Mouse (Mus musculus) brain, embryonic 18.5 days (tissue): ENCODE data around the gene Foxo4.
A peak's percentile ranks its signal among the peaks of the same experiment; 100 is the strongest.

ENCODE experiments used
- DNase-seq: peaks from one replicate; pipeline ENCODE4 v3.0.0-alpha.2; 2012; ENCODE audit warnings: low read depth, low spot score

Gene Foxo4

DNA sequence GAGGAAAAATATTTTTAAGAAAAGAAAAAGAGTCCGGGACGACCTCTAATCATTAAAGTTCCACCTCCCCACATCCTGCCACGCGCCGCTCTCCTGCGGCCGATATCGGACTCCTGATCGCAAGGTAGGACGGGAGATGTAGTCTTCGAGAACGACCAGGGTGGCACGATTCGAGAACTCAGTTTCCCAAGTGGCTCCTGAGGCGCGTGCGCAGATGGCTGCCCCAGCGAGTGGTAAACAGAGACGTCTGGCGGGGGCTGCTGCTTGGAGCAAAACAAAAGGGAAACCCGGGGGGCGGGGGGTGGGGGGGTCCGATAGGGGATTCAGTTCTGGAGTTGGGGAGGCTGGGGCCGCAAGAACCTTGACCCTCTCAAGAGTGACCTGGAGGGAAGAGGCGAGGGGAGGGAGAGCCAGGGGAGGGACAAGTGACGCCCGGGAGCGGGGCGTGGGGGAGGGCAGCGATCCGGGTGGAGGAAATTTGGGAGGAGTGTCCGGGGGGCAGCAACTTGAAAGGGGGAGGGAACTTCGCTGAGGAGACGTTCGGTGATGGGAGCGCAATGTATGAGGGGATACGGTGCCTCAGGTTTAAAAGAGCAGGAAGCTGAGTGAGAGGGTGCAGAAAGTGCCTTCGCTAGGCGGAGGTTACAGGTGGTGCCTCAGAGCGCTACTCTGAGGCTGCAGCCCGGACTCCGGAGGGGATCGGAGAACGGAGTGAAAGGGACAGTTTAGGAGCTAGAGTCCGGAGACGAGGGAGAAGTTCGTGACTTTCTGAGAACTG, at the start of gene Foxo4:
Gene Foxo4, plus strand, starts transcription at position 577 of the 778 bp plus-strand sequence.
- DNase-seq, result peak; percentile 77

DNA sequence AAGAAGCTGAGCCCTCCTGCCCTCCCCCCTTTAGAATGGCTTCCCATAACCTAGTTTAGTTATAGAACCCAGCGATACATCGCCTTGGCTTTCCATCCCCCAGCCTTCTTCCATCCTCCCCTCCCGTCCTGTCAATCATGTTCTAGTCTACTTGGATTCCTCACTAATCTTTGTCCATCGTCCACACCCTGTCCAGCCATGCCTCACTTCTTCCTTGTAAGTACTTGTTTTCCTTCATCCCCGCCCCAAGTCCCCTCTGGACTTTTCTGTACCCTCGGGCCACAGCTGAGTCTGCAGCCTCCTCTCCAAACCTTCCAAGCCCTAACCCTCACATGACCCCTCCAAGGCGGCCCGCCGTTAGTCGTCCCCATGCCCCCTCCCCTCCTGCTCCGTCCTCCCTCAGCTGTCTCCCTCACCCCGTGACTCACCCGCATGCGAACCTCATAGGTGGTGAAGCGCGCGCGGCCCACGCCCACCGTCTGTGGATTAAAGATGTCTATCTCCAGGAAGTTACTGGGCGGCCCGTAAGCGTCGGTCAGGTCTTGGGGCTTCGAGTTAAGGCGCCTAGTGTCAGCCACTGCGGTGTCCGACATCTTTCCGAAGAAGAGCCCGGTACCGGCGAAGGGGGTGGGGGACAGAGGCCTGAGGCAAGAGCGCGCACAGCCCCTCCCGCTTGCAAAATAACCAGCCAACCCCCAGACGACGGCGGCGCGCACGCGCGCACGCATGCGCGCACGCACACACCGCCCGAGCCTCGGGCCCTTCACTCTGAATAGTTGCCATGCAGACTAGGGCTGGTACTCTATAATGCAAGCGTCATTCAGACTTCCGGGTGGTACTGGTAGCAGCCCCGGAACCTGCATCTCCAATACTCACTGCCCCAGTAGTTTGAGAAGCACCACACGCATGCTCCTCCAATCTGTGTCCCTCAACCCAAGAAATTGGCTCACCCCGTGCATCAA, 32.2 kb upstream of the Foxo4 start, which contains the start of gene Snx12:
Gene Snx12, minus strand, starts transcription at position 730 of the 962 bp plus-strand sequence.
- peak; percentile 83 for DNase-seq

GRCm38 (mm10) chrX:101222796-101223162, 31.5 kb upstream of the Foxo4 start:
- DNase-seq, result no peak

DNA sequence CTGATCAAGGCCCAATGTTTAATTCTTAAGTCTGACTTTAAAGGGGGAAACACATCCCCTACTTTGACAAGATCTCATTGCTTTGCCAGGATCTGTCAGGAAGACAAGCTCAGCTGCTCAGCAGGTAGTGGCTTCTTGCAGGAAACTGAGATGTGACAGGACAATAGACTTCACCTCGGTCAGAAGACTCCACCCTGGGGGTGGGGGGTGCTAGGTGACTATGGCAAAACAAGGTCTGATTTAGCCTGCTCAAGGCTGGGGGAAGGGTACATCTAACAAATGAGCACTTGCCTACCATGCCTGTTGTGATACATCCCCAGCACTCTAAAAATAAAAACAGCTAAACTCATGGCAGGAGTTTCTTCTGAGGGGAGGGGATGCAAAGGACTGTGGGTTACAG, 9.3 kb upstream of the Foxo4 start:
- no peak for DNase-seq

DNA sequence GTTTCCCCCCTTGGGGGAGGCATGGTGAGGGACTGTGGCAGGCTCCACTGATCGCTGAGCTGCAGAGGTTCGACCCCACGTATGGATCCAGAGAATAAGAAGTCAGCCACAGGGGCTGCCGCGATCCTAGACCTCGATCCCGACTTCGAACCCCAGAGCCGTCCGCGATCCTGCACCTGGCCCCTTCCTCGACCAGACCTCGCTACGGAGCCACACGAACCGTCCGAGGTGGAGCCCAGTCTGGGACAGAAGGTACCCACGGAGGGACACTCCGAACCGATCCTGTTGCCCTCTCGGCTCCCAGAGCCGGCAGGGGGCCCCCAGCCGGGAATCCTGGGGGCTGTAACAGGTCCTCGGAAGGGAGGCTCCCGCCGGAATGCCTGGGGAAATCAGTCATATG, 412 bp downstream of the Foxo4 start:
- DNase-seq, result no peak

DNA sequence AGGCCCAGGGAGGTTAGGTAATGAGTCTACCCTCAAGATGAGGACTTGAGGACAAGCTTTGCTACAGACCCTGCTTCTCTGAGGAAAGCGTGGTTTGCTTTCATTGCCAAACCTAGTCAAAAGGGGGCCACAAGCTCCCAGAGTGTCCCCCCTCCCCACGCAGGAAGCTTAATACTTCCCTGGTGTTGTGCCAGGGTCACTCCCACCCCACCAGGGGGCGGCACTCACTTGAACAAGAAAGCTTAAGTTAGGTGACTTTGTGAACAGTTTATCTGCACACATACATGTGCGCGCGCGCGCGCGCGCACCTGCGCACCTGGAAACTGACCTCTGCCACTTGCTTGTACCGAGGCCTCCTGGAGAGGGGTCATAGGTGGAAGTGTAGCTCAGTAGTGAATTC, 2.3 kb downstream of the Foxo4 start:
- no peak for DNase-seq

- no peak for DNase-seq
Observed at GRCm38 (mm10) chrX:101260441-101261325, 6.4 kb downstream of the Foxo4 start.

DNA sequence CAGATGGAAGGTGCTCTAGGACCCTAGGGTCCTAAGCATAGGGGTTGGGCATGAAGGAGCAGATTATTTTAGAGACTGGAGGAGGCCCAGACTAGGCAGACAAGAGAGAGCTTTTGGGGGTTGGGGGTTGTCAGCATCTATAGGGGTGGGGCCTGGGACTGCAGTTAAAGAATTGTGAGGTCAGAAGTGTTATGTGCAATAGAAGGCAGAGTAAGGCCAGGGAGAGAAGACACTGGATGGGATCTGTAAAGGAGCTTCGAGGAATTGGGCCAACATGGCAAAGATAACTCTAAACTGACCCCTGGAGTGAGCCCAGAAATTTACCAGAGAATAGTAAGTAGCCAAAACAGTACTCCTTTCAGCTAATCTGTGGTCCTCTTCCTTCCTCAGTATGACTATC, 9.6 kb downstream of the Foxo4 start, which contains the start of gene Gm614:
Gene Gm614, minus strand, starts transcription at position 101 of the 400 bp plus-strand sequence.
- DNase-seq, result no peak

DNA sequence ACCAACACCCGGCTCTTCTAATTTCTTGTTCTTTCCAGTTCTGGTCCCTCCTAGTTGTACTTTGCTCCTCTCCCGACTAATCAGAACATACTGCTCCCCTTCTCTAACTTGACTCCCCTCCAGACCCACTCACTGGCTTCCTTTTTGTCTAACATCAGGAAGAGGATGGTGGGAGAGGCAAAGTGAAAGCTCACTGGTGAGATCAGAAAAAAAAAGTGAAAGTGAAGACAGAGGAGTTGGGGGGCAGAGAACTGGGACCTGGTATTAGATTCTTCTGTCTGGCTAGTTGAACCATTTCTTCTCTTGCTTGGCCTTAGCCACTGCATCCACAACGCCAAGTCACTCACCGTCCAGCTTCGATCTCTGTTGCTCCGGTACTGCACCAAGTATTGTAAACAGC, 12.3 kb downstream of the Foxo4 start:
- no peak for DNase-seq

DNA sequence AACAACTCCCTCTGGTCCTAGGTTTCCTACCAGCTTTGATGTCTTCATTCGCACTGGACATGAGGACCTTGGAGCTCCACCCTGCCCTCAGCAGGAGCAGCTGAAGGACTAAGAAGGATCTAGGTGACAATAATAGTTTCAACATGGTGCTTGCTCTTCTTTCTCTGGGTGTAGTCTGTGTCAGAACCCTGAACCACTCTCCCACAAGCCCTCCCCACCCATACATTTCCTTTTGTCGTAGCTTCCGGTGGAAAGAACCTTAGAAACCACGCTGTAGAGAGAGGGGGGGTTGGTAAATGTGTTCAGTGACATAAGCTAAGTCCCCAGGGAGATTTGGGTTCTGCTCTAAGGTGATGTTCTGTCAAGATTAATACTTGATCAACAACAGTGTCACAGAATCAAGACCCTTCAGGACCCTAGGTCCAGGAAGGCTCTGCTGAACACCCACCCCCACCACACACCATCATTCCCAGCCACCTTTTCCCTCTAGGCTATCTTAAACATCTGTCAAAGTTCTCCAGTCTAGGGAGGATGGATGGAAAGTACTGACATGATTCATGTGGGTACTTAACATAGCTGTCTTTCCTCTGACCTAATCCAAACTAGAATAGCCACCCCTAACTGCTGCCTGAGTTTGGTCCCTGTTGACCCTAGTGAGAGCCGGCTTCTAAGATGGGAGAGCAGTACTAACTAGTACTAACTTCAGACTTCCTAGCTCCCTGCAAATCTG, 13.9 kb downstream of the Foxo4 start, which contains the start of gene Il2rg:
Gene Il2rg, minus strand, starts transcription at position 231 of the 730 bp plus-strand sequence.
- no peak for DNase-seq

DNA sequence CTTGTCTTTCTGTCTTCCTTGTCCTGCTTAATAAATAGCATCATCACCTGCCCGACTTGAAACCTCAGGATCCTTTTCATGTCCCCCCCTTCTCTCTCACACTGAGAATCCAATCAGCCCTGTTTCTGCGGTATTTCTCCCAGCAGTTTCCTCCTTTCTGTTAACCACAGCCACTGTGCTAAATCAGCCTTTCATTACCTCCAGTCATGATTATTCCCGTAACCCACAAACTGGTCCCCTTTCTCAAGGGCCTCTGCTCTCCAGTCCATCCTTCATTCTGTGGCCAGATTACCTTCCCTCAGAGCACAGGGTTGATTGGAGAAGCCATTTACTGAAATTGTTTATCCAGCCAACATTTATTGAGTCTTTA, 14.4 kb downstream of the Foxo4 start, which contains the start of gene Gm20489:
Gene Gm20489, minus strand, starts transcription at position 269 of the 370 bp plus-strand sequence.
- DNase-seq, result no peak

DNA sequence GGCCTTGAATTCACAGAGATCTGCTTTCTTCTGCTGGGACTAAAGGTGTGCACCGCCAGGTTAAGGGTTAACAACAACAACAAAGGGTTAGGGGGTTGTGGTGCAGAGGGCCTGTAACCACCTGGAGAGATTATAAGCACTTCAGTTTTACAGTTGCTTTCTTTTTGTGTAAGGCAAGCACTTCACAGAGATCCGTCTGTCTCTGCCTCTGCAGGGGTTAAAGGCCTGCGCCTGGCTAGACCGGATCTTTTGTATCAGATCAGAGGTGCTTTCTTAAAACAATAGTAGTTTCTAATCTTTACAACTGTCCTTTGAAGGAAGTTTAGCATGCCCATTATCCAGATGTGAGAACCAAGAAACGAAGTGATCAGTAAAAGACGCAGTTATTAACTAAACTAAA, 19.1 kb downstream of the Foxo4 start:
- DNase-seq, result no peak

- peak; percentile 57 for DNase-seq
Observed at GRCm38 (mm10) chrX:101273875-101274738, 19.8 kb downstream of the Foxo4 start, which contains the start of gene Med12. Gene Med12, plus strand, starts transcription at chrX:101274030.

GRCm38 (mm10) chrX:101282813-101283212, 28.5 kb downstream of the Foxo4 start:
- DNase-seq, result no peak

GRCm38 (mm10) chrX:101285534-101285933, 31.2 kb downstream of the Foxo4 start:
- no peak for DNase-seq

DNA sequence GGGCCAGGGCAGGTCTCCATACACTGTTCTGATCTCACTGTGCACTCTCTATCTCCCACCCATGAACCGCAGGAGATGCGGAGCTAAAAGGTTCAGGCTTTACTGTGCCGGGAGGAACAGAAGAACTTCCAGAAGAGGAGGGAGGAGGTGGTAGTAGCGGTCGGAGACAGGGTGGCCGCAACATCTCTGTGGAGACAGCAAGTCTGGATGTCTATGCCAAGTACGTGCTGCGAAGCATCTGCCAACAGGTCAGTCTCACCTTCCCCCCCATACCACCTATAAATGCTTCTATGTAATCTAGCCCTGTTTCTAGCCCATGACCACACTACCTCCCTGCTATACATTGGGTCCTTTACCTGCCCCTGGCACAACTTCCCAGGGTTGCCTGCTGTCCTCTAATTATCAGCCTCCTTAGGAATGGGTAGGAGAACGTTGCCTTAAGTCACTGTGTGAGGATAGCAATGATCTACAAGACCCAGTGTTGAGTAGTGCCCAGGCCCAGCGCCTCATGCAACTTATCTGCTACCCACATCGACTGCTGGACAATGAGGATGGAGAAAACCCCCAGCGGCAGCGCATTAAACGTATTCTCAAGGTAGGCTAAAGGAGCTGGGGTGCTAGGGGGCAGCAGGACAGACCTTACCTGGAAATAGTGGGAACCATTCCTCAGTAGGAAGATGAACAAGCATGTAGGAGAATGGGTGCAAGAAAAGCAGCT, 31.8 kb downstream of the Foxo4 start:
- no peak for DNase-seq

- no peak for DNase-seq
Observed at GRCm38 (mm10) chrX:101287543-101287942, 33.2 kb downstream of the Foxo4 start.

DNA sequence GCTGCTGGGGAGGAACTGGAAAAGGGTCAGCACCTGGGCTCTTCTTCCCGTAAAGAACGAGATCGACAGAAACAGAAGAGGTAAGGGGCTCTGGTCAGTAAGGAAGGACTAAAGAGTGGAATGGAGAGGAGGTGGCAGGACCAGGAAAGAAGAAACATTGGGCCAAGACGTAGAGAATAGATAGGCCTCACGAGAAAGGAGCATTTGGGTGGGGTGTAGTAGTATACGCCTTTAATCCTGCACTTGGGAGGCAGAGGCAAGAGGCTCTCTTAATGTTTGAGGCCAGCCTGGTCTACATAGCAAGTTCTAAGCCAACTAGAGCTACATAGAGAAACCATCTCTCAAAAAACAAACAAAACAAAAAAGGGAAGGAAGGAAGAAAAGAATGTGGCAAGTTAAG, 34.1 kb downstream of the Foxo4 start:
- DNase-seq, result no peak

GRCm38 (mm10) chrX:101289037-101289436, 34.7 kb downstream of the Foxo4 start:
- no peak for DNase-seq
